Mouse (Mus musculus) midbrain, embryonic 12.5 days (tissue): ENCODE results near the gene Metrnl. TPM values are rescaled to one million over a fixed set of nuclear protein-coding genes. Genes with fewer than 3 reads are reported as not detected.

Source experiments
- ATAC-seq: fragments of 200-750 bp; cut with Nextera tagmentation; 2 replicates; pipeline ENCODE4 v1.8.0; 2017; ENCODE audit warnings: low read depth, moderate TSS enrichment, moderate library complexity; ENCODE audit not compliant: low FRiP score
- H3K27ac ChIP-seq: fragments of 300-500 bp; sonication (generic); replicated peaks from 2 replicates; pipeline ENCODE4 v1.5.1; 2016; ENCODE audit warnings: mild to moderate bottlenecking
- H3K27me3 ChIP-seq: fragments of 300-500 bp; sonication (generic); 2 replicates; pipeline ENCODE4 v1.6.1; 2016; ENCODE audit warnings: mild to moderate bottlenecking
- H3K36me3 ChIP-seq: fragments of 300-500 bp; sonication (generic); 2 replicates; pipeline ENCODE4 v1.6.1; 2016
- H3K4me1 ChIP-seq: fragments of 300-500 bp; sonication (generic); 2 replicates; pipeline ENCODE4 v1.6.1; 2016
- H3K4me2 ChIP-seq: fragments of 300-500 bp; sonication (generic); replicated peaks from 2 replicates; pipeline ENCODE4 v1.6.1; 2016; ENCODE audit warnings: mild to moderate bottlenecking, moderate library complexity
- H3K4me3 ChIP-seq: fragments of 300-500 bp; sonication (generic); 2 replicates; pipeline ENCODE4 v1.5.1; 2016; ENCODE audit warnings: mild to moderate bottlenecking
- H3K9ac ChIP-seq: fragments of 300-500 bp; sonication (generic); replicated peaks from 2 replicates; pipeline ENCODE4 v1.6.1; 2016; ENCODE audit warnings: mild to moderate bottlenecking, moderate library complexity
- H3K9me3 ChIP-seq: fragments of 300-500 bp; sonication (generic); 2 replicates; pipeline ENCODE4 v1.6.1; 2016; ENCODE audit warnings: mild to moderate bottlenecking
- WGBS: fragments of 180-500 bp; shearing (Covaris S2); methylation state at CpG from one replicate; pipeline ENCODE4 v1.1.7; 2016; 5-methylcytosine and 5-hydroxymethylcytosine counted together
- polyA plus RNA-seq: library from polyadenylated mRNA; unstranded; fragments of >200 nt; fragmentation: Nextera tagmentation; extraction: Ambion mirVana; gene quantifications from 2 replicates; pipeline ENCODE4 v1.2.1, GENCODE M21; 2016

Gene Metrnl
- polyA plus RNA-seq, 1 experiment from 2014 or later = 12.4 TPM

DNA sequence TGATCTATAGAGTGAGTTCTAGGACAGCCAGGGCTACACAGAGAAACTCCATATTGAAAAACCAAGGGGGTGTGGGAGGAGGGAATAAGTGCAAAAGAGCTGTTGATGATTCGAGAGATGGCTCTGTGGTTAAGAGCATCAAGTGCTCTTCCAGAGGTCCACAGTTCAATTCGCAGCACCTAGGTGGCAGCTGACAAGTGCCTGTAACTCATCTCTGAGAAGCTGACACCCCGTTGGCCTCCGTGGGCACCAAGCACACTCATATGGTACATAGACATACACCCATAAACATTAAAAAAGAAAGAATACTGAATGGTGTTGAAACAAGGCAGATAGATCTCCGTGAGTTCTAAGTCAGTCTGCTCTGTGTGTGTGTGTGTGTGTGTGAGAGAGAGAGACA is 32.6 kb upstream of the Metrnl start:
- Histone ChIP-seq H3K36me3 (peaks cover 6% of the 10 kb centered on the region; the same call in 1 of the 2 replicates), H3K4me3 (no peak overlapping the region), H3K27me3 (no peaks in the 10 kb centered on the region), H3K4me1 (peaks cover 11% of the 10 kb centered on the region; the same call in 1 of the 2 replicates), H3K9ac (no peak overlapping the region), H3K27ac (no peak overlapping the region), H3K4me2 (no peak overlapping the region), H3K9me3 (no peaks in the 10 kb centered on the region)
- no peak for ATAC-seq
- 88% methylated on average over 5 of the region's 5 CpGs for WGBS

DNA sequence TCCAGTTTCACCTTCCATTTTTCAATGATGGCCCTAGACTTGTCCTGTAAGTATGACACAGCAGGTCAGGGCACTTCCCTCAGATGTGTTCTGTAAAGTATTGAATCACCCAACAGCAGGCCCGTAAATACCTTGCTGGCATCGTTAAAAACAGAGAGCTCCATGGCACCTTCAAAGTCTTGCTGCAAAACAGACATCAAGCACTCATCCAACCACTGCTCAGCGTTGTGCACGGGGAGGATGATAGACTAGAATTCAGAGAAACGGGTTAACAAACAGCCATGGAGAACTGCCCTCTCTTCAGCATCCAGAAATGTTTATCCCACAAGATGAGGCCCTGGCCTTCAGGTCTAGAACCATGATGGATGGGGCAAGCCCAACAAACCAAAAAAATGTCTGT is 30.4 kb upstream of the Metrnl start:
- Histone ChIP-seq H3K4me1 (peaks cover 11% of the 10 kb centered on the region; the same call in 1 of the 2 replicates), H3K4me3 (no peak overlapping the region), H3K27ac (no peak overlapping the region), H3K9ac (no peak overlapping the region), H3K27me3 (no peaks in the 10 kb centered on the region), H3K9me3 (no peaks in the 10 kb centered on the region), H3K4me2 (no peak overlapping the region), H3K36me3 (peaks cover 6% of the 10 kb centered on the region; the same call in 1 of the 2 replicates)
- no peak for ATAC-seq
- WGBS = 92% methylated on average over 5 of the region's 5 CpGs

- Histone ChIP-seq H3K4me3 (peak overlapping the region; percentile 73), H3K9ac (peak overlapping the region; percentile 73), H3K9me3 (no peaks in the 10 kb centered on the region), H3K36me3 (peaks cover 6% of the 10 kb centered on the region; the same call in 1 of the 2 replicates), H3K4me2 (peak overlapping the region; percentile 81), H3K27me3 (no peaks in the 10 kb centered on the region), H3K27ac (peak overlapping the region; percentile 88), H3K4me1 (peaks cover 11% of the 10 kb centered on the region; the same call in 1 of the 2 replicates)
- no peak for ATAC-seq
- WGBS = 4% methylated on average over 22 of the region's 22 CpGs
Observed at GRCm38 (mm10) chr11:121672312-121672989, 28.9 kb upstream of the Metrnl start.

- Histone ChIP-seq H3K27me3 (no peaks in the 10 kb centered on the region), H3K4me3 (peak within 1 kb of the TSS; percentile 73), H3K27ac (peak within 1 kb of the TSS; percentile 88), H3K36me3 (peaks cover 6% of the 10 kb centered on the region; the same call in 1 of the 2 replicates), H3K4me2 (peak within 1 kb of the TSS; percentile 81), H3K4me1 (peaks cover 11% of the 10 kb centered on the region; the same call in 1 of the 2 replicates), H3K9ac (peak within 1 kb of the TSS; percentile 73), H3K9me3 (no peaks in the 10 kb centered on the region)
- peak; percentile 100 for ATAC-seq
- WGBS = 0% methylated on average over 46 of the region's 46 CpGs
Observed at GRCm38 (mm10) chr11:121672990-121673572, 28.3 kb upstream of the Metrnl start, which contains the start of gene B3gntl1. B3gntl1 (minus strand) TSS chr11:121673153.

GRCm38 (mm10) chr11:121673629-121674028 is 27.7 kb upstream of the Metrnl start:
- 75% methylated on average over 7 of the region's 7 CpGs for WGBS
- peak; percentile 13 for ATAC-seq
- Histone ChIP-seq H3K9me3 (no peaks in the 10 kb centered on the region), H3K4me1 (peaks cover 11% of the 10 kb centered on the region; the same call in 1 of the 2 replicates), H3K36me3 (peaks cover 4% of the 10 kb centered on the region; the same call in 1 of the 2 replicates), H3K27ac (peak overlapping the region; percentile 88), H3K4me2 (peak overlapping the region; percentile 81), H3K27me3 (no peaks in the 10 kb centered on the region), H3K9ac (peak overlapping the region; percentile 73), H3K4me3 (peak overlapping the region; percentile 73)

DNA sequence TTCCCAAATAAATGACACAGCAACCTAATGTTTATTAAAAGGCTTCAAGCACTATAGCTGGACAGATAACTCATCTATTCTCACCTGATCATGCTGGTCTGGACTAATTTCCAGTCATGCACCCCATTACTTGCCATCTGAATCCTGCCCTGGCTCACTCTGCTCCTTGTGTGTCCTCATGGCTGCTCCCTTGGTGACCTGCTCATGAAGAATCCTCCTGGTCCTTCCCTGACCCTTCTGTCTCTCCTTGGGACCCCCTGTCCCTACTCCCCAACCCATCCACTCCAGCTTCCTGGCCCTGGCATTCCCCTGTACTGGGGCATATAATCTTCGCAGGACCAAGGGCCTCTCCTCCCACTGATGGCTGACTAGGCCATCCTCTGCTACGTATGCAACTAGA is 24.5 kb upstream of the Metrnl start:
- WGBS = 93% methylated on average over 2 of the region's 2 CpGs
- no peak for ATAC-seq
- H3K4me1 ChIP-seq = peaks cover 11% of the 10 kb centered on the region; the same call in 1 of the 2 replicates
- no peak overlapping the region for H3K27ac ChIP-seq
- H3K4me3 ChIP-seq = no peak overlapping the region
- no peaks in the 10 kb centered on the region for H3K36me3 ChIP-seq
- H3K9me3 ChIP-seq = no peaks in the 10 kb centered on the region
- H3K4me2 ChIP-seq = no peak overlapping the region
- H3K9ac ChIP-seq = no peak overlapping the region
- no peaks in the 10 kb centered on the region for H3K27me3 ChIP-seq

GRCm38 (mm10) chr11:121679581-121679980 is 21.8 kb upstream of the Metrnl start:
- no peaks in the 10 kb centered on the region for H3K27me3 ChIP-seq
- no peaks in the 10 kb centered on the region for H3K36me3 ChIP-seq
- H3K9me3 ChIP-seq = no peaks in the 10 kb centered on the region
- H3K27ac ChIP-seq = no peak overlapping the region
- 97% methylated on average over 2 of the region's 2 CpGs for WGBS
- no peaks in the 10 kb centered on the region for H3K4me1 ChIP-seq
- H3K9ac ChIP-seq = no peak overlapping the region
- no peak overlapping the region for H3K4me2 ChIP-seq
- H3K4me3 ChIP-seq = no peak overlapping the region
- no peak for ATAC-seq

DNA sequence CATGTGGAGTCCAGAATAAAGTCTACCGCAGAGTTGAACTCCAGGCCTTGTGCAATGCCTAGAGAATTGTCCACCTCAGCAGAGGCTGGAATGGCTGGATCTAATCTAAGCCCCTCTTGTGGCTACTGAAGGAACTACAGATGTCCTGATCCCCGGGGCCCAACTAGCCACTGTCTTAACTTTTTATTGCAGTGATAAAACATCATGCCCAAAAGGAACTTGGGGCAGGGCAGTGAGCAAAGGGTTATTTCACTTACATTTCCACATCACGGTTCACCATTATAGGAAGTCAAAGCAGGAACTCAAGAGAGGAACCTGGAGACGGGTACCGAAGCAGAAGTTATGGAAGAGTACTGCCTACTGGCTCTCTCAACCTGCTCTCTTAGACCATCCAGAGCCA is 20.6 kb upstream of the Metrnl start:
- Histone ChIP-seq H3K4me2 (no peak overlapping the region), H3K9me3 (no peaks in the 10 kb centered on the region), H3K4me1 (no peaks in the 10 kb centered on the region), H3K9ac (no peak overlapping the region), H3K27me3 (no peaks in the 10 kb centered on the region), H3K36me3 (no peaks in the 10 kb centered on the region), H3K4me3 (no peak overlapping the region), H3K27ac (no peak overlapping the region)
- 72% methylated on average over 5 of the region's 5 CpGs for WGBS
- no peak for ATAC-seq

DNA sequence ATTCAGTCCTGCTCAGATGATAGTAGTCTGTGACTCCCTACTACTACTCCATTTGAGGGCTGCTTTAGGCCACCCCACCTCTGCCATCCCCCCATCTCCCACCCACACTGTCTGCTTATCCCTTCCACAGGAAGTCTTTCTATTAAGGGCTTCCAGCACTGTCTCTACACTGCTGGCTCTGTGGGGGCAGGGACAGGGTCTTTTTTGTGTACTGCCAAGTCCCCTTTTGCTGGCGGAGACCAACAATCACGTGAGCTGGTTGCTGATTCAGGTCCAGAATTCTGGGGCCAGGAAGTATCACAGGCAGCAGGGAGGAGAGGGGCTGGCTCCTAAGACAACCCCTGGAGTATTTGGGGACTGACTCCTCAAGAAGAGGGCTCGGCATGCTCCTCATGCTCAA is 18.1 kb upstream of the Metrnl start:
- no peaks in the 10 kb centered on the region for H3K36me3 ChIP-seq
- H3K4me3 ChIP-seq = no peak overlapping the region
- WGBS = 80% methylated on average over 3 of the region's 3 CpGs

DNA sequence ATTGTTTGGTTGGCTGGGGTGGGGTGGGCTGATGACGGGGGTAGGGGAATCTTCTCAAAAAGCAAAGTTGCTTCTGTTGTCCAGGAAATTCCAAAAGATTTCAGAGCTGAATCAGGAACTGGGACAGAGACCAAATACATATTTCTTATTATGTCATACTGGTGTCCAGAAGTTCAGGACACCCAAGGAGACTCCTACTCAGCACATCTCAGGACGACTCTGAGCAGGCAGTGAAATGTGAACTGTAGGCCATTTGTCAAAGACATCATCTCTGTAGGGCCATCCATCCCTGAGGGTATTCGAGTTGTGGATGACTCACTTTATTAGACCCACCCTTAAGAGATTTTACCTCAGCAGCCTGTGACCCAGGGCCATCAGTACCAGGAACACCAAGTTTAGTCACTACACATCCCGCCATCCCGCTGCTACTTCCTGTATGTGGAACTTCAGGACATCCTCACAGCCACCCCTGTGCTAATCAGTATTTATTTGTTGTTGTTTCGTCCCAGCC is 15.8 kb upstream of the Metrnl start:
- H3K9ac ChIP-seq = no peak overlapping the region
- 82% methylated on average over 6 of the region's 6 CpGs for WGBS

More for the DNA sequence above, 18.1 kb upstream of the Metrnl start:
- Histone ChIP-seq H3K9me3 (no peaks in the 10 kb centered on the region), H3K9ac (no peak overlapping the region), H3K4me2 (no peak overlapping the region), H3K27ac (no peak overlapping the region), H3K27me3 (no peaks in the 10 kb centered on the region), H3K4me1 (no peaks in the 10 kb centered on the region)
- ATAC-seq = no peak

GRCm38 (mm10) chr11:121686091-121686490 is 15.3 kb upstream of the Metrnl start:
- H3K4me3 ChIP-seq = no peak overlapping the region
- H3K36me3 ChIP-seq = no peaks in the 10 kb centered on the region
- no peaks in the 10 kb centered on the region for H3K4me1 ChIP-seq
- H3K27ac ChIP-seq = no peak overlapping the region
- WGBS = 86% methylated on average over 4 of the region's 4 CpGs
- H3K9ac ChIP-seq = no peak overlapping the region
- no peaks in the 10 kb centered on the region for H3K9me3 ChIP-seq
- ATAC-seq = no peak
- no peaks in the 10 kb centered on the region for H3K27me3 ChIP-seq
- H3K4me2 ChIP-seq = no peak overlapping the region

More for the DNA sequence above, 15.8 kb upstream of the Metrnl start:
- no peaks in the 10 kb centered on the region for H3K9me3 ChIP-seq
- H3K4me2 ChIP-seq = no peak overlapping the region
- no peaks in the 10 kb centered on the region for H3K36me3 ChIP-seq
- H3K4me3 ChIP-seq = no peak overlapping the region
- H3K4me1 ChIP-seq = no peaks in the 10 kb centered on the region
- ATAC-seq = no peak
- H3K27me3 ChIP-seq = no peaks in the 10 kb centered on the region
- H3K27ac ChIP-seq = no peak overlapping the region

DNA sequence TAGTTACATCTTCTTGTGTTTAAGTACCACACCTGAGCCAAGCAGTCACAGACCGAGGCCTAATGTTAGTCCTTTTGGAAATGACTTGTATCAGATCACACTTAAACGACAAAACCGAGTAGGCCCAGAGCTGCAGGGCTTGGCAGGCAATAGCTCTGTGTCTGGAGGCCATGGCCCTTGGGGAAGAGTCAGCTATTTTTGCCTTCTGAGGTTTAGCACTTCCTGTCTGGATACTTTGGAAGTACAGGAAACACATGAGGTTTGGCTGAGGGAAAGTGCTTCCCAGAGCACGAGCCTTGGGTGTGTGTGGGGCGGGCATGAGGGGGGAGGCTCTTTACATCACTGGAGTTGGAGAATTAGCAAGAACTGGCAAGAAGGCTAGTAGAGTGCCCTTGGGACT is 14.7 kb upstream of the Metrnl start:
- Histone ChIP-seq H3K36me3 (no peaks in the 10 kb centered on the region), H3K27ac (no peak overlapping the region), H3K9ac (no peak overlapping the region), H3K4me1 (no peaks in the 10 kb centered on the region), H3K4me3 (no peak overlapping the region), H3K4me2 (no peak overlapping the region), H3K27me3 (no peaks in the 10 kb centered on the region), H3K9me3 (no peaks in the 10 kb centered on the region)
- ATAC-seq = no peak
- 76% methylated on average over 5 of the region's 5 CpGs for WGBS
